Mouse (Mus musculus): Measurements from ENCODE around the gene Gpt2.

GRCm38 (mm10) chr8:85462441-85462840, 29.9 kb upstream of the Gpt2 start:
- TF ChIP-seq POLR2A (IDR thresholded peaks at IDR 0.05; ENCODE audit: low read depth, low read length) = no peak
- no peak for TF ChIP-seq CTCF (IDR thresholded peaks at IDR 0.05; ENCODE audit: extremely low read depth, insufficient read length, insufficient replicate concordance, low read depth, low read length)

All from small intestine, adult 2 months (tissue).